Mouse (Mus musculus) cerebellum, adult 11 months (tissue): ENCODE results near the gene Dpf2.
"Not testable (repeated sequence)": the region's sequence is repeated elsewhere in the genome, so short reads cannot be mapped to it uniquely, and the experiment has no call there.

Experiments
- DNase-seq: peaks from one replicate; pipeline ENCODE4 v3.0.0; 2022

The Dpf2 gene

DNA sequence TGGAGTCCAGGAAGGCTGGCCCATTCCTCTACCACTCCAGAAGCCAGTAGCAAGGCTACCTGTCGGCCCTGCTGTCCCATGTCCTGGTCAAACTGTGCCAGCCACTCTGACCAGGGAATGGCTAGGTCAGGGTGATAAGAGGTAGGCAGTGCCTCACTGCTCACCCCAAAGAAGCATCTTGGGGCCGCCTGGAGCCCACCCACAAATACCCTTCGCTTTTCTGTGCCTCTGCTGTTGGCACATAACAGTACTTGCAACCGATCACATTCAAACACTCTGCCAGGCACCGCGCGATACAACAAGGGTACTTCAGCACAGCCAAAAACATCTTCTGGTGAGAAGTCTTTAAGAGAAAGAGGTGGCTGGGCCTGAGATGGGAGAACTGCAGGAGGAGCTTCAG lies 20.5 kb downstream of the Dpf2 start:
- no peak for DNase-seq

DNA sequence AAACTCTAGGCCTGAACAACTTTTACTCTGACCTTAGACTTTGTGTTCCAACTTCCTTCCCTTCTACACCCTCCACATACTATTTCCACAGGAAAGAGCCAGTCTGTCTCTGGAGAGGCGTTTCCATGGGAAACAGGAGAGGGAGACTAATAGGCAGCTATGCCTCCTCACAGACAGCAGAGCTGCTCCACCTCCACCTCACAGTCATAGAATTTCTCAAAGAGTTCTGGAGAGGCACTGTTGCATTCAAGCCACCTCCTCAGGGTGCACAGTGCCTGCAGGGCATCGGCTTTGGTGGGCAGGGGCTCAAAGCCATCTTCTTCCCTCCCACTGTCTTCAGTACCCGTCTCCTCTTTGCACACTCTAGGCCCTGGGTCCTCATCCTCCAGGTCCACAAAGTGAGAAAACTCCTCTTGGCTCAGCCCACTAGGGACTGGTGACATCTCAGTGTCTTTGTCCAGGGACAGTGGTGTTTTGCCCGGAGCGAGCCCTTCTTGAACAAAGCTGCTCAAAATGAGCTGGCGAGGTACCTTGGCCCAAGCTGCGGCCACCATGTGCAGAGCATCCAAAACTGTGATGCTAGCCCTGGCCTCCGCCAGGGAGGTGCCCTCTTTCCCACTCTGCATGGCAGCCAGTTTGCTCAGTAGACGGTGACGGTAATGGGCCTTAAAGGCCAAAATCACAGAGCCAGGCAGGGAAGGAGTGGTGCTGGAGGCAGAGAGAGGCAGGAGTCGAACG lies 21.1 kb downstream of the Dpf2 start:
- DNase-seq = no peak

DNA sequence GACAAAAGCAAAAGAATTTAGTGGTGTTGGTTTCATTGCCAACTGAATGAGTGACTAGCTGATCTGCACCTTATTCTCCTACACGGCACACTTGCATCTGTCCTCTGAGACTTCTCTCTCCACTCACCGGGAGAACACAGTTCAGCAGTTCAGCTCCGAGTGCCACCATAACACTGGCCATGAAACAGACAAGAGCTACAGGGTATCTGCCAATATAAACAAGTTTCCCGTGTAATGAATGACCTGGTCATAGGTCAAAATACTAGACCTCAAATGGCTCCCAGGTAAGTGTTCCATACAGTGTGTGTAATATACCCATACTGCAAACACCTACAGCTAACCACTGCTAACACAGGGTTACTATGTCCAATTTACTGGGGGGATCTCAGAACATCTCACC lies 23.6 kb downstream of the Dpf2 start:
- DNase-seq = no peak

DNA sequence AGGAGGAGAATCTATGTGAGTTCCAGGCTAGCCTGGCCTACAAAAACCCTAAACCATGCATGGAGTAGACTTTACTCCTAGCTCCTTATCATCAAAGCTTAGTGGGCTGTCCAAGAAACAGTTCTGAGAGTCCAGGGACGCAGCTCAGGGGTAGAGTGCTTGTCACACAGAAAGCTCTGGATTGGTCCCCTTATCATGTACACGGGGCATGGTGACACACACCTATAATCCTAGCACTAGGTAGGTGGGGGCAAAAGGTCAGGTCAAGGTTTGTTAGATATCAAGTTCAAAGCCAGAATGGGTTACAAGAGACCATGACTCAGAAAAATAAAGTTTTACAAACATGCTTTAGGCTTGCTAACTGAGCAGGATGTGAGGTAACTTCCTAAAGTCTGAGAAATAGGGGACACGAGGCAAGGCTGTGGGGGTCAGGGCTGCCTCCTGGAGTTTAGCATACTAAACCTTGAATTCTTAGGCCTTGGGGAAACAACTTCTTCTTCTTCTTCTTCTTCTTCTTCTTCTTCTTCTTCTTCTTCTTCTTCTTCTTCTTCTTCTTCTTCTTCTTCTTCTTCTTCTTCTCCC lies 25.5 kb downstream of the Dpf2 start:
- no peak for DNase-seq

DNA sequence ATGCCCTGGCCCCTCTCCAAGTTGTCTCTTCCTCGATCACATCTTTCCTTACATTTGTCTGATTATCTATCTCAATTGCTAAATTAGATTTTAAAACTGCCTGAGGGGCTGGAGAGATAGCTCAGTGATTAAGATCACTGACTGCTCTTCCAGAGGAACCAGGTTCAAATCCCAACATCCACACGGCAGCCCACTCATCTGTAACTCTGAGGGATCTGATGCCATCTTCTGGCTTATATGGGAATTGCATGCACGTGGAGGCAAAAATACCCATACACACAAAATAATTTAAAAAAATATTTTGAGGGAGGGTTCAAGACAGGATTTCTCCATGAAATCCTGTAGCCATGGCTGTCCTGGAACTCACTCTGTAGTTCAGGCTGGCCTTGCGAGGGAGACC lies 27.0 kb downstream of the Dpf2 start:
- no peak for DNase-seq

DNA sequence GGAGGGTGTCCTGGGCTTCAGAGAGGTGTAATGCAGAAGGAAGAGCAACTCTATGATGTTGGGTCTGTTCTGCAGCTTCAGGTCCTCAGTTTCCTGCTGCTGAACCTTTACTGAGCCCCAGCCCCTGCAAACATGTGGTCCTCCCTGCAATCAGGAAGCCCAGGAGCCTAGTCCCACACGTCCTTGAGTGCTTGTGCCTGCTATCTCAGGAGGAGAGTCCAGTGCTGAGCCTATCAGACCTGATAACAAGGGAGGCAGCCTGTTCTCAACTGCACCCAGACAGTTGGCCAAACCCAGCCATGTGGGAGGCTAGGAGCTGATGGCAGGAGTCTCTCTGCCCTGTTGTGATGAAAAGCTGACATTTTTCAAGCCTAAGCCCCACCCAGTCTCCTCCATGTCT lies 28.9 kb downstream of the Dpf2 start:
- no peak for DNase-seq

DNA sequence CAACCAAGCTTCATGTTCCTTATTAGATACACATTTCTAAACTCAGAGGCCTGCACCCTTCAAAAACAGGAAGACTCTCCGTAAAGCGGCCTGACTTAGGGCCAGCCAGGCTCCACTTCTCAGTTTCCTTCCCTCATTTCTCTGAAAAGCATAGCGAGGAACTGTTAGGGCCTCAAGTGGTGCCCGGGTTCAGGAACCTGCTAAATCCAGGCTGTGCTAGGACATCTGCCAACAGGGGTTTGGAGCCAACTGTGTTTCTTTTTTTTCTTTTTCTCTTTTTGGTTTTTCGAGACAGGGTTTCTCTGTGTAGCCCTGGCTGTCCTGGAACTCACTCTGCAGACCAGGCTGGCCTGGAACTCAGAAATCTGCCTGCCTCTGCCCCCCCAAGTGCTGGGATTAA lies 30.7 kb downstream of the Dpf2 start:
- DNase-seq = not testable (repeated sequence)

DNA sequence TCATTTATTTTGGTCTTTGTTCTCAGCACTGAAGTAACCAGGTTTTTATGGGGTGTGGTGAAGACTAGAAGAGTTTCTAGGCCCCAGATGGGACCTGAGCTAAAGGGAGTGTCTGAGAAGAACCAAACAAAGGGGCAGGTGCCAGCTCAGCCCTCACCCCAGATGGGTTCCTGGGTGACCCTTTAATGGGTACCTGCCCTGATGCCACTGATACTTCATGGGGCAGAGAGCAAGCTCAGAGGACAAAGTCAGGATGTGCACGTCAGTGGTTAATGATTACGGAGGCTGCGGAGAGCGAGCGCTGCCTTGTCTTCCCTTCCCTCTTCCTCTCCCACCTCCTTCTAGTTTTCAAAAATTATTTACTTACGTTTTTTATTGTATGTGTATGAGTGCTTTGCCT lies 31.7 kb downstream of the Dpf2 start:
- no peak for DNase-seq

DNA sequence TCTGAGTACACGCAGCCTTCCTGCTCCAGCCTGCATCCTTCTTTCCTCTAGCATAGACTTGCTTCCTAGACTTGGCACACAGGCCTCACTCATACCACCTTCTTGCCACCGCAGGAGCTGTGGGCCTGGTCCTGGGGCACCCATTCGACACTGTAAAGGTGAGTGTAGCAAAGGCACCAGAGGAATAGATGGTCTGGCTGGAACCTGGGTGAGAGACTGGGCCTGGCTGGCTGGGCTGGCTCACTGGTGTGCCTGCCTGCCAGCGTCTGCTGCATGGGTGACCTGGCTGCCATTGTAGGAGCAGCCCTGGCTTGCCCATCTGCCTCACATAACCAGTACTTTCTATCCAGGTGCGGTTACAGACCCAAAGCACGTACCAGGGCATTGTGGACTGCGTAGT lies 33.1 kb downstream of the Dpf2 start:
- no peak for DNase-seq

DNA sequence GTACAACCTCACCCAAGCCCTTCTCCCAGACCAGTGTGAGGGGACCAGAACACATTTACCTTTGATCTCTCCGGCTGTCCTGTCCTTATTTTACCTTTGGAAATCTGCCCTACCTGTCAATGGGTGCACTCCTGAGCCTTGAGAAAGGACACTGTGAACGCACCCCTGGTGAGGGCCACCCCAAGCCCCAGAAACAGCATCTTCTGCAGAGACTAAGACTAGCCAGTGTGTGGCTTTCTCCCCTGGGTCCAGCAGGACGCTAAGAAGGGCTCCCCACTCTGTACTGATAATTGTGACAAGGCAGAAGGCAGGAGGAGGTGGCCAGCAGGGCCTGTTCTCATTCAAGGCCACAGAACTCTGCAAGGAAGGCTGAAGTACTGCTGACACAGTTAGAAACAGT lies 33.9 kb downstream of the Dpf2 start:
- DNase-seq = no peak

DNA sequence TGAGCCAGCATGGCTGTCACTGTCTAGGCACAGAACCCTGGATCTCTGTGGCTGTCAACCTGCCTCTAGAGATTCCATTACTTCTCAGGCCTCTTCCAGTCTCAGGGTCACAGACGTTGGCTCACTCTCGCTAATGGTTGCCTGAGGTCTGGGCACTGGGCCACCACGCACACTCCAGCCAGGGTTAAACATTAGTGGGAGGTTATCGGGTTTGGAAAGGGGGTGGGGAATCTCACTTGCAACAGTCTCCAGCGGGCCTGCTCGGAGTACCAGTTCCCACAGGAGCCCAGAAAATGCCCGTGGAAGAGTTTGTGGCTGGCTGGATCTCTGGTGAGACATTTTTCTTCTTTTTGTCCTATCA lies 34.5 kb downstream of the Dpf2 start:
- DNase-seq = no peak

DNA sequence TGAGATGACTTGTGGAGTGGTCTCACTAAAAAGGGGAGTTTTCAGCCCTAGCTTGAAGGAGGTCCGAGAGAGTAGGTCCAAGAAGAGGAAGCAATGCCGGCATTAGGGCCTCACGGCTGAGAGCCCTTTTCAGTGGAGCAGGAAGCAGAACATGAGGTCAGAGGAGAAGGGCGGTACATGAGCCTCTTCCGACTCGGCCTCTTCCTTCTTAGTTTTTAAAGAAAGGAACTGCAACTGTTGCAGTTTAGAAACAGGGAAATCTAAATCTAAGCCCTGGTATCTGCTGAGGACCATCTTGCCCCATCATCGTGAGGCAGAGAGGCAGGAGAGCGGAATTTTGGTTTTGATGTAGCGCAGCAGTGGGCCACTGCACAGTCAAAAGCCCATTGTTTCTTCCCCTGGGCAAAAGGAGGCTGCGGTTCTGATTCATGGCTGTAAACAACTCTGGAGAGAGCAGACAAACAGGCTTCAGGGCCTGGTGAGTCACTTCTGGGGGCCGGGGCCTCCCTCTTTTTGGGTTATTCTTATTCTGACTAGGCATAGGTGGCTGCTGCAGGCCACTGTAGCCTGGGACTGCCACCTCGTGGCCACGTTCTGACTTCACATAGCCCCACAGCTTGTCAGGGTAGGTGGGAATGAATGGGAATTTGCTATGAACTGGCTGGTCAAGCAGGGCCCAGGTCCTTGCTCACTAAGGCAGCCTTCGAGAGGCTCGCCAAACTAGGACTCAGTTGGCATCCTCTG lies 35.0 kb downstream of the Dpf2 start, which contains the start of gene Slc25a45:
TSS of gene Slc25a45 (plus strand) at position 191 of the 744 bp plus-strand sequence.
- DNase-seq = peak; percentile 62

DNA sequence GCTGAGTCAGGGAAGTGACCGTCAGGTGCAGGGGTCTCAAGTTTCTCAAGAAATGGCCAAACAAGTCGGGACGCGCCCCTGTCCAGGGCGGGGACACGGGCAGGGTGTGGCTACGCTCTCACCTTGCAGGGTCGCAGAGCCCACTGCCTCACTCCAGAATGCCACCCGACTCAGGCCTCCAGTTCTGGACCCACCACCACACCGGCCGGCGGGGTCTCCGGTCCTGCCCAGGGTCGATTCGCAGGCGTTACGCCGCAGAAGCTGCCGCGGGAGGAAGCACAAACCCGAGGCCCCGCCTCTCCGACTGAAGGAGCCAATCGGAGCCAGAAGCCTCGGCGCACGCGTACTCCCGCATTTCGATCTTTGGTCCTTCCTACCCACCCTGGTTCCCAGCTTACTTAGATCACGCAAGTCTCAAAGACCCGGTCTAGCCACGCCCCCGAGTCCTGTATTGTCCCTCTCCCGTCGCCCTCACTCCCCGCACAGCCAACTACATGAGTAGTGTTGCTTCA lies 37.8 kb downstream of the Dpf2 start, which contains the start of gene Frmd8:
TSS of gene Frmd8 (minus strand) at position 306 of the 512 bp plus-strand sequence.
- DNase-seq = peak; percentile 92

DNA sequence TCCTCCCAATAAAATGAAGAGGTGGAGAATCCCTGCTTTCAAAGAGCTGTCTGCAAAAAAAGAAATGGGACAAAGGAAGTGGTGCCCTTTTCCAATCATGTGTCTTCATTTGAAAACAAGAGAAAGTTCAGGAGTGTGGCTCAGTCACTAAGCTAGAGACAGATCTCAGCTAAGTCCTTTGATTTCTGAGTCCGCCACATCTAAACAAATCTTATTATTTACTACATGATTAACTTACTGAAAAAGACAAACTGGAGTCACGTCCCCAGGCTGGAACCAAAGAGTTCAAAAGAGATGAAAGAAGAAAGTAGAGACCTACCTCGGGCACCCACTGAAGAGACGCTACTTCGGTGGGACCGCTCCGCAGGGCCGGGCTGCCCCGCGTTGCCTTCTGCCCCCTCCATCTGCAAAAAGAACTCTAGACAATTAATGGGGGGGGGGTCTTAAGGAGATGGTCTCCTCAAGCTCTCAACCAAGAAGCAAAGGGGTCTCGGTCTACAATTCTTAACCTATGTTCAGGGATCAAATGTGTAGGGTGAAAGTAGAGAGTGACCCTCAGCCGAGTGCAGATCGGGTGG lies 38.3 kb downstream of the Dpf2 start:
- no peak for DNase-seq

DNA sequence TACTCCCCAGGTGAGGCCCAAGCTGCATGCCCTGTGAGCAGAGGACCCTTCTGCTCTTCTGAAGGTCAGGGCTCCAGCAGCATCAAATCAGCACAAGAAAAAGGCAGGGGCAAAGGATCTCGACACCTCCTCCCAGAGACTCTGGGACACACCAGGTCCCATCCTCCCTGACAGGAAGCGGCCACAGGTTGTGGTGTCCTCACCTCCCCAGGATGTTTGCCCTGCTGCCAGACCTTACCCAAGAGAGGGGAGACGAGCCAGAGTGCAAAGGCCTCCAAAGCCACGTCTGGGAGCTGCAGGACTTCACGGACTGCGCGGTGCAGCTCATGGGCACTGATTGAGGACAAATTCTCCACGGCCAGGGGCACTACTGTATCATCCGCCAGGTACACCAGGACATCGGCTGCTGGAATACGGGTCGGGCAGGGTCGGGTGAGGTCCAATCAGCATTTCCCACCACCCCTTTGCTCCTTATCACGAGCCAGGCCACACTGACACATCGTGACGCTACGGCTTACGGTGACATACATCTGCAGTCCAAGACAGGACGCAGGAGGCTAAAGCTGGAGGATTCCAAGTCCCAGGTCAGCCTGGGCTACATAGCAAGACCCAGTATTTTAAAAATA lies 39.8 kb downstream of the Dpf2 start:
- no peak for DNase-seq

DNA sequence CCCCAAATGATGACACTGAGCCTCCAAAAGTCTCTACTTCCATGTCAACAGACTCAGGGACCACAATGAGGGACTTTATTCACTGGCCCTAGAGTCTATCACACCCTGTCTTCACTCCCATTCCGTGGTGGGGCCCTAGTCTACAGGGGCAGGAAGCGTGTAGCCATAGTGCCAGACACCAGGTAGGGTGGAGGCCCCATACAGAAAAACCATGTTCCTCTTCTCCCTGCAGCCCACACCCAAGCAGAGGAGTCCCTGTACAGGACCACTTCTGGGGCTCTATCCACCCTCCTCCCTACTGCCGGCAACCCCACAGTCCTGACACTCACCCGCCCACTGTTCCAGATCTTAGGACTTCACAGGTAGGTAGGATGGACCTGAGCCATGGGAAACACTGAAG lies 40.3 kb downstream of the Dpf2 start:
- no peak for DNase-seq

DNA sequence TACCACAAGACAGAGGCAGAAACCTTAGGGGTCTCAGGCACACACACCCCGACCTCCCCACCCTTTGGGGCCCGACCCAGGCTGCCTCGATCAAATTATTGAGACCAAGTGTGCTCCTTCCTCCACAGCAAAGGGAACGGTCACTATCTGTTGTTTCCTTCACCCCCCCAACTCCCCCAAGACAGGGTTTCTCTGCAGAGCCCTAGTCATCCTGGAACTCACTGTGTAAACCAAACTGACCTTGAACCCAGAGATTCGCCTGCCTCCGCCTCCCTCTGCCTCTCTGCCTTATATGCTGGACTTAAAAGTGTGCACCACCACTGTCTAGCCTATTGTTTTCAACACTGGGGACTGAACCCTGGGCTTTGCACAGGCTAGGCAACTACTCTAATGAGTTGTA lies 41.1 kb downstream of the Dpf2 start:
- no peak for DNase-seq

DNA sequence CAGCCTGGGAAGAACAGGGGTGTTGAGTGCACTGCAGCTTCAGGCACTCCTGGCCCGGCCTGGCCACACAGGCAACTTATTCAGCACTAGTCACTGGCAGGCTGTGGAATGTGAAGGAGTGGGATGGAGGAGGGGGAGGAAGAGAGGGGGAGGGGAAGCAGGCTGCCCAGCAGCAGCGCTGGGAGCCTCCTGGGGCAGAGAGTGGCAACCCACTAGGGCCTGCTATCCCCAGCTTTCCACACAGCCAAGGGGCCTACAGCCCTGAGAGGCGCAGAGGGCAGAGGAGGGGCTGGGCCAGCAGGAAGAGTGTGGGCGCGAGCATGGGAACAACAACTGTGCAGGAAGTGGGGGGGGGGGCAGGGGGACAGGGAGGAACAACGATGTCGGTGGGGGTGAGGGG lies 41.5 kb downstream of the Dpf2 start:
- no peak for DNase-seq

DNA sequence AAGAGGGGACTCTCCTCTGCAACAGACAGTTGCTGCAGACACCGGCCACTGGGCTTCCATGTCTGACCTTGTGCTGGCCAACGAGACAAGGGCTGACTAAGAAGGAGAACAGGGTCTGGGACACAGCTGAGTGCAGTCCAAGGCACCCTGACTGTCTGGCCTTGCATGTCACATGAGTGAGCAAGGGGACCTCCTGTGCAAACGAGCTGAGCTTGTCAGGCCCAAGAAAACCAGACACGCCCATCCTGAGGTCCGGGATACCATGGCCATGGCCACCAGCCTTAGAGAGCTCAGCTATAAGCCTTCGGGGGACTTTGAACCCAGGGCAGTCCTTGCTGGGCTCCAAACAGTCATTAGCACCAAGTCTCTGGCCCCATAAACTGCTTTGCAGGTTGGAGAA lies 44.7 kb downstream of the Dpf2 start:
- DNase-seq = no peak

DNA sequence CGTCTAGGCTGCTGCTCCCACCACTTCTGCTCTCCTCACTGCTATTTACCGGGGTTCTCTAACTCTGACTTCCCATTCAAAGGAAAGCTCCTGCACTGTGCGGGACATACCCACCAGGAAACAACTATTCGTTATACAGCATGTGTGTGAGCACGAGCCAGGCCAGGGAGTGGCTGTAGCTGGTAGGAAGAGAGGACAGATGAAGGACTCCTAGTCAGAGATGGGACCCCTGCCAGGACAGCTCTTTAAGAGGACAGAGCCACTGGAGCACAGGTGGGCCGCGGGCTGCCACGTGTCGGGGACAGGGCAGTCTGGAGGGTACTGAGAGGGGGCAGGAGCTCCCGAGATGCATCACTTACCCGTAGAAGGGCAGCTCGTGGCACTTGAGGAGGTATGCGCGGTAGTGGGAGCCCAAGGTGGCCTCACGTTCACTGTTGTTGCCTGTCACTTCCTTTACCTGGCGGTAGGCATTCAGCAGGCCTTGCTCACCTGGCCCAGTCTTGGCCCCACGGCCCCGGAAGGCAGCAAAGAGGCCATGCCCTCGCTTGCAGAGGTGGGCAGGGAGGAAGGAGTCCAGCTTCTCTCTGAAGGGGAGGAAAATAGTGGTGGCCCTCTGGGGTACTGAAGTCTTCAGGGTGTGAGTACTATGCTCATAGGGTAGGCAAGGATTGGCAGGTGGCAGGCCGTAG lies 48.0 kb downstream of the Dpf2 start:
- DNase-seq = no peak

DNA sequence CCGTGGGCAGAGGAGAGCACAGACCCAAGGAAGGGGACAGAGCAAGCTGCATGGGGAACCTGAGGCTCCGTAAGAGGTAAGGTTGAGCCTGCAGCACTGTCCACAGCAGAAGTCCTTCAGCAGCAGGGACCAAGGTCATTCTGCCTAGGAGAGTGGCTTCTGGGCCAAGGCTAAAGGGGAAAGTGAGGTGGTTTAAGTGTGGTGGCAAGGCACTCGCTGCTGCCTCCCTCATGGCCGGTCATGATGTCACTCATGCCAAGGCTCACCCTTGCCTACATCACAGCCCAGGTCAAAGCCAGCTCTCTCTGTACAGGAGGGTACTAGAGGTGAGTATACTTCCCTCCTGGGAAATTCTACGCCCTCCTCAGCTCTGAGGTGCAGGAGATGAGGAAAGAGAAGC lies 49.0 kb downstream of the Dpf2 start:
- DNase-seq = no peak

DNA sequence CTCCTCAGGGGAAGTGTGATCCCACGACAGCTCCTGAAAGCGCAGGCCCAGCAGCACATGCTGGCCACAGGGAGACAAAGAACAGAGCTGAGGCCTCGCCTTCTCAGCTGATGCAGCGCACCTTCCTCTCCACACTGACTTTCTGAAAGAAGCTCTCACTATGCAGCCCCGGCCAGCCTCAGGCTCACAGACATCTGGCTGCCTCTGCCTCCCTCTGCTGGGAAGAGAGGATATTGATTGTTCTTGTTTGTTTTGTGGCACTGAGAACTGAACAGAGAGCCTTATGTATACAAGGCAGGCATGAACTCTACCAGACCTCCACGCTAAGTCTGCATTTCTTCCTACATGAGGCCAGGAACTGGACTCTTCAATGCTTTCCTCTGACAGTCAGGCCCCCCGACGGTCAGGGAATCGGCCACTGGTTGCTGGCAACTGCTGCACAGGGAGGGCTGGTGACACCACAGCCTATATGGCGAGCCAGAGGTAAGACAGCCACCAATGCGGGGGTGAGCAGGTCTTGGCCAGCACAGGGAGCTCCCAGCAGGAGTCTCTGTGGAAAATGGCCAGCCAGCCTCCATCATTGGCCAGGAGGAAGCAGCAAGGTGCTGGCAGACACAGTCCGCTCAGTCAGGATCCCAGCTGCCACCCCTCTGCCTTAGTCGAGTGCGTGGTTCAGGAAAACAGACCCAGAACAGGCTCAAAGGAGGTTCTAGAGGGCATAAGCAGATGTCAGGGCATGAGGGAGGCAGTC lies 50.3 kb downstream of the Dpf2 start:
- DNase-seq = no peak
